Mouse (Mus musculus): ENCODE results near the gene Vill. TPM values are rescaled to one million over a fixed set of nuclear protein-coding genes. Genes with fewer than 3 reads are reported as not detected.

Gene Vill
- total RNA-seq, 2 experiments from 2014 or later, result 1.2 to 11.6 TPM

DNA sequence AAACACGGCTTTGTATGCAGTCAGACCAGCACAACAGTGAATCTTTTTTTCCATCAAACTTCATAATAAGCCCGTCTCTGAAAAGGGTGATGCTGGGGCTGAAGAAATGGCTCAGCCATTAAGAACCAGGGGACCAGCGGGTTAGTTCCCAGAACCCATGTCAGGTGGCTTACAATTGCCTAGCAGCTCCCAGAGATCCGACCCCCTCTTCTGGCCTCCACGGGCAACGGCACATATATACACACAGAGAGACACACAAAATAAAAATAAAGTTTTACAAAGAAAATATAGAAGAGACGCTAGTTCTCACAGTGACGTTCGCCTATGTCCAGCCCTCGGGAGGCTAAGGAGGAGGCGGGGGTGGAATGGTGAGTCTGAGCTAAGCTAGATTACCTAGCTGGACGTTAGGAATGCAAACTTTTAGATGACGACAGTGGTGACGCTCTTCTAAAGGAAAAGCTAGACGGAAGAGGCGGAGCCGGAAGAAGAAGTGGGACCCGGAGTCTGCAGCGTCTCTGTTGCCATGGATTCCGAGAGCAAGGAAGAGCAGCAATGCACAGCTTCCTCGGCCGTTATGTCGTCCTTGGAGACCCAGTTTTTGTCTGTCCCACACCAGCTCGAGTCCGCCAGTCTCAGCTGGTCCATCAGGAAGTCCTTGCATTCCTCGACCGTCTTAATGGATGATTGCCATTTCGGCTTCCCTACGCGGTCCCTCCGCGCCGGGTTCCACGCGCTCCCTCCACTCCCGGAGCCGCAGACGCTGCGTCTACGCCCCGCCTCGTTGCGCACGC is 49.6 kb downstream of the Vill start, which contains the start of gene Dlec1:
Gene Dlec1, plus strand, starts transcription at position 487 of the 791 bp plus-strand sequence.
- no peak for ATAC-seq (replicated peaks; ENCODE audit: low FRiP score, poor library complexity, severe bottlenecking)

DNA sequence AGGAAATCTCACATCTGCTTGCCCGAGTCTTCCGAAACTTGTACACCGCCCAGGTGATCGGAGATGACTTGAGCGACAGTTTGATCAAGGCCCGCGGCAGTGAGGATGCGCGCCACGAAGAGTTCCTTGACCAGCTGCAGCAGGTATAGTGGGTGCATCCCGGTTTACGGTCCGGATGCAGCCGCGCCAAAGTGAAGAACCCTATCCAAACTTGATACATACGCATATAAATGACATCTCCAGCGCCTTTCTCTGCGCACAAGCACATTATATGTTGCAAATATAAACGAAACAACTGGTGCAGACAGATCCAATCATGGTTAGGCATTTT is 50.2 kb downstream of the Vill start:
- ATAC-seq (replicated peaks; ENCODE audit: low FRiP score, poor library complexity, severe bottlenecking), result no peak

DNA sequence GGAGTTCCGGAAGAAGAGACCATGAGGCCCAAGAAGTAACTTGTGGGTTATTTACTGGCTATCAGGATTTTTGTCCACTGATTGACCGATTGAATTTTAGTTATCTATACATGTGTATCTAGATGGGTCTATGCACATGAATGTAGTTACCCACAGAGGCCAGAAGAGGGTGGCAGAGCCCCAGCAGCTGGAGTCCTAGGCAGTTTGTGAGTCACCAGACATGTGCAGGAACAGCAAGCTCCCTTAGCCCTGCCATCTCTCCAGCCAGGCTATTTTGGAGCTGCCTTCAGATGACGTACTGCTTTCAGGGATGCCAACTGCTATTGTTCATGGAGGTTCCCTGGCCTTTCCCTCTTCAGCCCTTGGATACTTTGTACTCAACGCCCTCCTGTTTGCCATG is 55.0 kb downstream of the Vill start:
- no peak for ATAC-seq (replicated peaks; ENCODE audit: low FRiP score, poor library complexity, severe bottlenecking)

DNA sequence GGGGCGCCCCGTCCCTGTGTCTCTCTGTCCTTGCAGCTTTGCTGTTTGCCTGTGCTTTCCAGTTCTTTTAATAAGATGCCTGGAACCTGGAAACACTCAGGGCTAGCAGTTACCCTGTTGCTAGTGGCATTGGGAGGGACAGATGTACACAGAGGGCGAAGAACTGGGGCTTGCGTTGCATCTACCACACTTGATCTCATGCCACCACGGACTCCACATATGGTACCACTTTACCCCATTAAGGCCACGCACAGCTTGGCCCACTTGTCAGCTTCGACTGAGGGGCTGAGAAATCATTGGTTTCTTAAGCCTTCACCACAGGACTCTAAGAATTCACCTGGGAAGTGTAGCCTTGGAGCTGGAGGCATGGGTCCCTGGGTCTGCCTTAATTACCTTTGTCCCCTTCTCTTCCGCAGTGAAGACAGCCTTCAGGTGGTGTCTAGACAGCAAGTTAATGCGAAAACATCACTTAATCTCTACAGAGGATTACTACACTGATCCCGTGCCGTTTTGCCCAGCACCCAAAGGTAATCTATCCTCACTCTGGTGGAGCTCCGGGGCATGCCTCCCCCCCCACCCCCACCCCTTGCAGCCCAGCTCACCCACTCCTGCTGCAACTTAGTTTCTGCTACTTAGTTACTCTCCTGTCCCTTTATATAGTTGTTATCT is 57.2 kb downstream of the Vill start:
- ATAC-seq (replicated peaks; ENCODE audit: low FRiP score, poor library complexity, severe bottlenecking), result no peak

DNA sequence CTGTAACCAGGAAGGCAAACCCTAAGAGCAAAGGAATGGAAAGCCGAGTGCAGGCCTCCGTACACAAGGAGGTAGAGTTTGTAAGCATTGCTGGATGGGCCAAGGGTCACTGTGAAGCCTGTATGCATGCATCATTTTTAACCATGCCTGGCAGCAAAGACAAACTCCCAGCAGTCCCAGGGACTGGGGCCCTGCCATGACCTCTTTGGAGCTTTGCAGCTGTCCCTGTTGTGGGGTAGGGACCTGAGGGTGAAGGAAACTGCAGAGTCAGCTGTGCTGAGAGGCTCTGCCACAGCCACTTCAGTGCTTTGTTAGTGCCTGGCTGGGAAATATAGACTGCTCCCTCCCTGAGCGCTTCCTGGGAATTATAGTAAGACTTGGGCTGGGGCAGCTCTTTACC is 58.1 kb downstream of the Vill start:
- no peak for ATAC-seq (replicated peaks; ENCODE audit: low FRiP score, poor library complexity, severe bottlenecking)

DNA sequence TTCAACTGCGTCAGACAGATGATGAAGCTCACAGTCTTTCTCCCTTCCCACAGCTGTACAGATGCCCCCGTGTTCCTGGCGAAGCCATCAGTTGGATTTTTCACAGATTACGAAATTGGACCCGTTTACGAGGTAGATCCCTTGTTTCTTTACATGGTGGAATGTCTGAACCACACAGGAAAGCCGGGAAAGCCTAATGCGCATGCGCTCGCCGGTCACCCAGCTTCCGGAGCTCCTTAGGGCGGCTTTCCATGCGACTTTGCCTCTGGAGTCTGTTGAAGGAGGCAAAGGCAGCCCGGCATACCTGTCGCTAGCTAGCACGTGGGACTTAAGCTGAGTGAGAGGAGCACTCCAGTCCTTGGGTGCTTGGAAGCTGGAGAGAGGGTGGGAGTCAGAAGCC is 62.3 kb downstream of the Vill start:
- ATAC-seq (replicated peaks; ENCODE audit: low FRiP score, poor library complexity, severe bottlenecking), result no peak

DNA sequence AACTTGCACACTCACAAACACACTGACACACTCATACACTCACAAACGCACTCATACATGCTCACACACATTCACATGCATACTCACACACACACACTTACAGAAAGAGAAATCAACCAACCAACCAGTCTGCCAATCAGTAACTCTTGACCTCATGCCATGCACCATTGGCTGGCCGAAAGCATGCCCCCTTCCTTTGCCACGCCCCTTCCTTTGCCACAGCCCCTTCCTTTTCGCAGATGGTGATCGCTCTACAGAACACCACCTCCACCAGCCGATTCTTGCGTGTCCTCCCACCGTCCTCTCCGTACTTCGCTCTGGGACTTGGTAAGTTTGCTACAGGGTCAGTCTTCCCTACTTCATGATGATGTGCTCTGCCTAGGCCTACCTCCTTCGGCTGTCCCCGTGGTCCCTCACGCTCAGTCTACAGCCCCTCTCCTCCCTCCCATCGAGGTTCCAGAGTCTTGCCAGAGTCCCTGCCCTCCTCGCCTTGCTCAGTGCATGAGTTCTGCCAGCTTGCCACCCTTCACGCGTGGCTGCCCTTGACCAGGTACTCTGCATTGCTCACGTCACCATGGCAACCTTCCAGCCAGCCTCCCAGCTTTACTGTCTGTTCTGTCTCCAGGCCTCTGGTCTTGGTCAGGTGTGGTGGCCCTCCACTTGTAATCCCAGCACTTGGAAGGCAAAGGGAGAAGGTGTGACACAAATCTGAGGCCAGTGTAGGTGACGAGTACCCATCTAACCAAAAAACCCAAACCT is 67.0 kb downstream of the Vill start:
- ATAC-seq (replicated peaks; ENCODE audit: low FRiP score, poor library complexity, severe bottlenecking), result no peak

DNA sequence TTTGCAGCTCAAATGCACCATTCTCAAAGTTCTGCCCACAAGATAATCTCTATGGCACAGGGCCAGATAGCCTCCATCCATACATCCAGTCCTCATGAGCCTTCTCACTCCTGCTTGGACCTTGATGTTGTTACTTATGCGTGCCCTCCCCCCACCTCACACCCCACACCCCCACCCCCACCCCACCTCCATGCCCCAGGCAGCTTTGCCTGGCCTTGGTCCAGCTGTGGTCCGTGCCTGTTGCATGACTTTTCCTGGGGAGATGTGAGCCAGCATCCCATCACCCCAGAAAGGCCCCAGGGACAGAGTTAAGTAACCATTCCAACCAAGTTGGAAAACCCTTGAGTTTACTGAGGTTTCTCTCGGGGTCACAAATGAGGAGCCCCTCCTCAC is 67.6 kb downstream of the Vill start:
- ATAC-seq (replicated peaks; ENCODE audit: low FRiP score, poor library complexity, severe bottlenecking), result no peak

Other genes with a start within 250 kb of the Vill start
- 4.0 and 5.2 TPM in 2 replicates for gene Ctdspl, start 126.3 kb upstream of the Vill start, total RNA-seq (2015; ENCODE audit: low replicate concordance)
- gene Ctdspl, start 126.3 kb upstream of the Vill start, total RNA-seq (2017; ENCODE audit: low replicate concordance), result 2.1 and 2.5 TPM in 2 replicates
- not detected in 2 replicates for gene Plcd1, start 40.7 kb downstream of the Vill start, total RNA-seq (2015; ENCODE audit: low replicate concordance)
- gene Plcd1, start 40.7 kb downstream of the Vill start, total RNA-seq (2017; ENCODE audit: low replicate concordance), result not detected in 2 replicates
- gene Dlec1, start 49.7 kb downstream of the Vill start, total RNA-seq (2015; ENCODE audit: low replicate concordance), result 0.21 TPM in 1 of 2 replicates, not detected in the other
- gene Dlec1, start 49.7 kb downstream of the Vill start, total RNA-seq (2017; ENCODE audit: low replicate concordance), result not detected in 2 replicates
- gene Acaa1b, start 104.3 kb downstream of the Vill start, total RNA-seq (2015; ENCODE audit: low replicate concordance), result not detected in 2 replicates
- 1.4 TPM in 1 of 2 replicates, not detected in the other for gene Acaa1b, start 104.3 kb downstream of the Vill start, total RNA-seq (2017; ENCODE audit: low replicate concordance)
- gene Gm47289, start 106.4 kb downstream of the Vill start, total RNA-seq (2015; ENCODE audit: low replicate concordance), result not detected in 2 replicates
- gene Gm47289, start 106.4 kb downstream of the Vill start, total RNA-seq (2017; ENCODE audit: low replicate concordance), result not detected in 2 replicates
- gene Slc22a13, start 156.3 kb downstream of the Vill start, total RNA-seq (2015; ENCODE audit: low replicate concordance), result not detected in 2 replicates
- gene Slc22a13, start 156.3 kb downstream of the Vill start, total RNA-seq (2017; ENCODE audit: low replicate concordance), result not detected in 2 replicates